Mouse (Mus musculus): ENCODE data around the gene Rbx1. TPM values are rescaled to one million over a fixed set of nuclear protein-coding genes. Genes with fewer than 3 reads are reported as not detected.
A peak's percentile ranks its signal among the peaks of the same experiment; 100 is the strongest.

Gene Rbx1
- total and polyA plus RNA-seq, 3 experiments: 228 to 778 (median 307) TPM

DNA sequence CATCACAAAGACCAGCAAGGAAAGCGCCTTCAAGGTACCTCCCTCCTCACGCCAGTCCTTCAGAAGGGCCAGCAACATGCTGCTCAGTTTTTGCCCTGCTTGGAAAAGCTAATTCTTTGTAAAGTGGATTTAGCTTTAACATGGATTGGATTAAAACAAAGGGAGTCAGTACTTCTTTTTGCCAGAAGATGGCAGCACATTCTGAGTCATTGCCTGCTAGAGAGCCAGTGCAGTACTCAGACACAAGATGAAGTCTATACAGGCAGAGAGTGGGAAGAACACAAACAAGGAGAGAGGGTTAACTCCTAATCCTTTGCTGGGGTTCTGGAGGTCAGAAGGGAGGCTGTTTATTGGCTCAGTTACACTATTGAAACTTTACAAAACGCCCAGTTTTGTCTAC lies 17.6 kb upstream of the Rbx1 start:
- Histone ChIP-seq H3K79me2 (ENCODE audit: control insufficient read depth, insufficient read depth, low read length, poor library complexity) (no peaks in the 10 kb centered on the region), H3K9me3 (replicated peaks; ENCODE audit: insufficient read depth, low read length) (no peaks in the 10 kb centered on the region), H3K4me1 (ENCODE audit: control insufficient read depth in 1 of 2, insufficient read depth in 2 of 2, low read length in 2 of 2) (peaks cover 0 to 2% of the 10 kb centered on the region in 2 experiments; a peak in 1 of 4 replicates), H3K9ac (ENCODE audit: control insufficient read depth, low read depth, low read length, poor library complexity, severe bottlenecking) (no peak overlapping the region), H3K27me3 (ENCODE audit: control insufficient read depth in 1 of 2, insufficient read depth in 2 of 2, low read length in 2 of 2) (no peaks in the 10 kb centered on the region), H3K4me3 (ENCODE audit: control insufficient read depth in 1 of 2, insufficient read depth in 1 of 2, low read depth in 2 of 2, low read length in 2 of 2) (no peak overlapping the region), H3K36me3 (ENCODE audit: control insufficient read depth in 1 of 2, insufficient read depth in 2 of 2, low read length in 2 of 2) (peaks cover 0 to 10% of the 10 kb centered on the region in 2 experiments; a peak in 2 of 4 replicates), H3K27ac (ENCODE audit: control insufficient read depth, low read depth, low read length) (no peak overlapping the region)
- TF ChIP-seq RAD21 (IDR thresholded peaks at IDR 0.05; ENCODE audit: low read depth, low read length): peak; percentile 83
- no peak for TF ChIP-seq EP300 (IDR thresholded peaks at IDR 0.05; ENCODE audit: low read depth in 1 of 2, low read length in 2 of 2)
- no peak for TF ChIP-seq NRF1 (IDR thresholded peaks at IDR 0.05; ENCODE audit: insufficient read depth, low read depth, low read length, poor library complexity, severe bottlenecking)
- no peak for TF ChIP-seq CHD1 (IDR thresholded peaks at IDR 0.05; ENCODE audit: low read depth, low read length)
- no peak for TF ChIP-seq CHD2 (IDR thresholded peaks at IDR 0.05; ENCODE audit: low read length)
- no peak for TF ChIP-seq MEF2A (IDR thresholded peaks at IDR 0.05; ENCODE audit: extremely low read depth, insufficient replicate concordance, low read depth, low read length, poor library complexity, severe bottlenecking)
- no peak for TF ChIP-seq POLR2A (IDR thresholded peaks at IDR 0.05; ENCODE audit: control insufficient read depth in 1 of 2, insufficient read depth in 1 of 2, low read depth in 1 of 2, low read length in 2 of 2, poor library complexity in 1 of 2)
- peak; percentile 64 for TF ChIP-seq ZC3H11A (IDR thresholded peaks at IDR 0.05; ENCODE audit: low read depth, low read length)
- no peak for TF ChIP-seq MAX (IDR thresholded peaks at IDR 0.05; ENCODE audit: low read length)
- TF ChIP-seq ETS1 (IDR thresholded peaks at IDR 0.05; ENCODE audit: low read depth, low read length): no peak
- 0 out of 2 replicates have a peak, but pooled peaks have one; percentile 22 for TF ChIP-seq MYC (IDR thresholded peaks at IDR 0.05; ENCODE audit: low read depth, low read length)
- no peak for TF ChIP-seq SIN3A (IDR thresholded peaks at IDR 0.05; ENCODE audit: low read length)
- no peak for TF ChIP-seq USF2 (IDR thresholded peaks at IDR 0.05; ENCODE audit: borderline replicate concordance in 1 of 2, insufficient read depth in 1 of 2, low read depth in 1 of 2, low read length in 2 of 2)
- TF ChIP-seq SMC3 (IDR thresholded peaks at IDR 0.05; ENCODE audit: low read depth, low read length): peak; percentile 85
- TF ChIP-seq USF1 (IDR thresholded peaks at IDR 0.05; ENCODE audit: low read depth, low read length): no peak
- TF ChIP-seq CTCF (IDR thresholded peaks at IDR 0.05 in 2 of 3, conservative IDR thresholded peaks at IDR 0.05 in 1 of 3; ENCODE audit: control insufficient read depth in 1 of 3, insufficient read depth in 1 of 3, low read depth in 2 of 3, low read length in 3 of 3, poor library complexity in 1 of 3, severe bottlenecking in 1 of 3): peak; percentile 58 to 88 (median 87)
- DNase-seq (ENCODE audit: low read depth, low spot score): peak; percentile 78

DNA sequence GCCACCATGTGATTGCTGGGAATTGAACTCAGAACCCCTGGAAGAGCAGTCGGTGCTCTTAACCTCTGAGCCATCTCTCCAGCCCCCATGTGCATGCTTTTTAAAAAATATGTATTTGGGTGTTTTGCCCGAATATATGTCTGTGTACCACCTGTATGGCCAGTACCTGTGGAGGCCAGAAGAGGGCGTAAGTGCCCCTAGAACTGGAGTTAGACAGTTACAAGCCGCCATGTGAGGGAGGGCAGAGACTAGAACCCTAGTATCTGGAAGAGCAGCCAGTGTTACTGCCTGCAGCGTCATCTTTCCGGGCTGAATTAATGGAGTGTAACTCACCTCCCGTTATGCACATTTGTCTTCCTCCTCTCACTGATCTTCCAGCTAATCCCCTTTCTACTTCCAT lies 4.6 kb upstream of the Rbx1 start:
- Histone ChIP-seq H3K79me2 (ENCODE audit: control insufficient read depth, insufficient read depth, low read length, poor library complexity) (peaks cover 1% of the 10 kb centered on the region; the same call in 1 of the 2 replicates), H3K9me3 (replicated peaks; ENCODE audit: insufficient read depth, low read length) (no peaks in the 10 kb centered on the region), H3K9ac (ENCODE audit: control insufficient read depth, low read depth, low read length, poor library complexity, severe bottlenecking) (no peak overlapping the region), H3K27me3 (ENCODE audit: control insufficient read depth in 1 of 2, insufficient read depth in 2 of 2, low read length in 2 of 2) (no peaks in the 10 kb centered on the region), H3K4me3 (ENCODE audit: control insufficient read depth in 1 of 2, insufficient read depth in 1 of 2, low read depth in 2 of 2, low read length in 2 of 2) (no peak overlapping the region), H3K4me1 (ENCODE audit: control insufficient read depth in 1 of 2, insufficient read depth in 2 of 2, low read length in 2 of 2) (peaks cover 0 to 5% of the 10 kb centered on the region in 2 experiments; a peak in 2 of 4 replicates), H3K27ac (ENCODE audit: control insufficient read depth, low read depth, low read length) (no peak overlapping the region), H3K36me3 (ENCODE audit: control insufficient read depth in 1 of 2, insufficient read depth in 2 of 2, low read length in 2 of 2) (peaks cover 0 to 3% of the 10 kb centered on the region in 2 experiments; a peak in 1 of 4 replicates)
- no peak for DNase-seq (ENCODE audit: low read depth, low spot score)
- TF ChIP-seq RAD21 (IDR thresholded peaks at IDR 0.05; ENCODE audit: low read depth, low read length) (peak; percentile 33), MAZ (IDR thresholded peaks at IDR 0.05; ENCODE audit: low read depth, low read length) (no peak), MYC (IDR thresholded peaks at IDR 0.05; ENCODE audit: low read depth, low read length) (no peak), CTCF (IDR thresholded peaks at IDR 0.05 in 2 of 3, conservative IDR thresholded peaks at IDR 0.05 in 1 of 3; ENCODE audit: control insufficient read depth in 1 of 3, insufficient read depth in 1 of 3, low read depth in 2 of 3, low read length in 3 of 3, poor library complexity in 1 of 3, severe bottlenecking in 1 of 3) (peak; percentile 20 to 31 (median 27); a peak in 2 of 6 replicates), SMC3 (IDR thresholded peaks at IDR 0.05; ENCODE audit: low read depth, low read length) (peak; percentile 21), SIN3A (IDR thresholded peaks at IDR 0.05; ENCODE audit: low read length) (no peak), MXI1 (IDR thresholded peaks at IDR 0.05; ENCODE audit: low read depth, low read length) (no peak), POLR2AphosphoS2 (IDR thresholded peaks at IDR 0.05; ENCODE audit: low read length) (no peak)

All from MEL (cell line).